Mouse (Mus musculus): ENCODE measurements around the gene 1700029P11Rik.

DNA sequence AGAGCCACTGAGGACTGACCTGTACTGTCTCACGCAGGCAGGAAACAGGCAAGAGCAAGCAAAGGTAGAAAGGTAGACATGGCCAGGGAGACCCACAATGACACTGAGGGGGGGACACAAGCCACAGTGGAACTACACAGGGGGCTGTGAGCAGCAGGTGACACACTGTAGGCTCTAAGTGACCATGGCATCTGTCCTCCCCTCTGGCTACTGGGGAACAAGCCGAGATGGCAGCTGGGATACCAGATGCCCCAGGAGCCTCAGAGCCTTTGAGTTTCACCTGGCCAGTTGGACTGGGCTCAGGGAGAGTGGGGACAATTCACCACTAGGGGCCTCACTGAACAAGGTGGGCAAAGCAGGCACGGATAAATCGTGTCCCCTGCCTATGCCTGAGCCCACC is 28.0 kb upstream of the 1700029P11Rik start:
- TF ChIP-seq CTCF (IDR thresholded peaks at IDR 0.05; ENCODE audit: control insufficient read depth, insufficient read depth, insufficient read length) (no peak), USF1 (IDR thresholded peaks at IDR 0.05; ENCODE audit: low read depth) (no peak), MYOD1 (IDR thresholded peaks at IDR 0.05; ENCODE audit: control insufficient read depth, insufficient read length, low read depth) (no peak), MAX (IDR thresholded peaks at IDR 0.05) (no peak)
